Mouse (Mus musculus) retina, adult 2 months (tissue): ENCODE data around the gene Myocd.

Experiments
- DNase-seq: peaks from one replicate; pipeline ENCODE4 v3.0.0-alpha.2; 2012; ENCODE audit warnings: low read depth, low spot score

Gene Myocd

GRCm38 (mm10) chr11:65142838-65143417 is 126.9 kb downstream of the Myocd start:
- no peak for DNase-seq

GRCm38 (mm10) chr11:65139030-65139429 is 130.8 kb downstream of the Myocd start:
- DNase-seq = no peak

- no peak for DNase-seq
These were observed 132.6 kb downstream of the Myocd start for GRCm38 (mm10) chr11:65137145-65137652.

GRCm38 (mm10) chr11:65135251-65135739 is 134.5 kb downstream of the Myocd start:
- DNase-seq = no peak

GRCm38 (mm10) chr11:65133661-65134060 is 136.1 kb downstream of the Myocd start:
- DNase-seq = no peak

- no peak for DNase-seq
These were observed 140.7 kb downstream of the Myocd start for GRCm38 (mm10) chr11:65129110-65129509.

- no peak for DNase-seq
These were observed 141.1 kb downstream of the Myocd start for GRCm38 (mm10) chr11:65128666-65129065.

- DNase-seq = no peak
These were observed 143.2 kb downstream of the Myocd start for GRCm38 (mm10) chr11:65126566-65126965.
